Mouse (Mus musculus) testis, postnatal 10 days (tissue): ENCODE data around the gene Hist1h2bg.
"Not testable (repeated sequence)": the region's sequence is repeated elsewhere in the genome, so short reads cannot be mapped to it uniquely, and the experiment has no call there.

Experiments
- DNase-seq: peaks from one replicate; pipeline ENCODE4 v3.0.0; 2021; ENCODE audit warnings: low spot score

Hist1h2bg gene

GRCm38 (mm10) chr13:23571022-23571503 is at the start of gene Hist1h2bg, which contains the start of gene Hist1h2ae:
Hist1h2bg (plus strand) TSS chr13:23571396.
Hist1h2ae (minus strand) TSS chr13:23571220.
- peak; percentile 58 for DNase-seq

DNA sequence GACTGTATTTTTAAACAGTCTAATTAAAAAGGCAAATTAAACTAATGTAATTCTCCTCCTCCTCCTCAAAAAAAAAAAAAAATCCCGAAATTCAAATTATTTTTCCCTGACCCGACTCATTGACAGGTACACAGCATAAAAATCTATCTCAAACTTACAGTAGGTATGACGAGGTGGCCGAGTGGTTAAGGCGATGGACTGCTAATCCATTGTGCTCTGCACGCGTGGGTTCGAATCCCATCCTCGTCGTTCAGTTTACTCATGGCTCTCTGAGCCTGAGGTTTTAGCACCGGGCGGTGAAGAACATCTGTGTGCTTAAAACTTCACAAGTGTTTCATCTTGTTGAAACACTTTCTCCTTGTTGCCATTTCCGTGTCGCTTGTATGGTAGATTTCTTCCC is 49.5 kb upstream of the Hist1h2bg start:
- peak; percentile 79 for DNase-seq

GRCm38 (mm10) chr13:23523976-23524375 is 47.2 kb upstream of the Hist1h2bg start:
- DNase-seq: no peak

- peak; percentile 88 for DNase-seq
These were observed 46.5 kb upstream of the Hist1h2bg start for GRCm38 (mm10) chr13:23524654-23525053.

- no peak for DNase-seq
These were observed 45.3 kb upstream of the Hist1h2bg start for GRCm38 (mm10) chr13:23525901-23526300.

DNA sequence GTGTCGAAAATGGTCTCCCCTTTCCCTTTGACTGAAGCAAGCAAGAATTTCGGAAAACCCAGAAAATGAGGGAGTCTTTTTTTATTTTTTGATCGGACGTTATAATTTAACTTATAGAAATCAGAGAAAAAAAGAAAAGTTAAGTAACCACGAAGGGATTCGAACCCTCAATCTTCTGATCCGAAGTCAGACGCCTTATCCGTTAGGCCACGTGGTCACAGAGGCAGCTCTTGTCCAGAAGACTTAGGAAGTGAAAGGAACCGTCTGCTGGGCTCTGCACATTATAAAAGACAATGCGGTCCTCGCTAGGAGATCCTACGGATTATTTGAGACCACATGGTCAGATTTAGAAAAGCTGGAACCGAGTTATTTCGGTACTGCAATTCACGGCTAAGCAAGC is 44.9 kb upstream of the Hist1h2bg start:
- peak; percentile 92 for DNase-seq

DNA sequence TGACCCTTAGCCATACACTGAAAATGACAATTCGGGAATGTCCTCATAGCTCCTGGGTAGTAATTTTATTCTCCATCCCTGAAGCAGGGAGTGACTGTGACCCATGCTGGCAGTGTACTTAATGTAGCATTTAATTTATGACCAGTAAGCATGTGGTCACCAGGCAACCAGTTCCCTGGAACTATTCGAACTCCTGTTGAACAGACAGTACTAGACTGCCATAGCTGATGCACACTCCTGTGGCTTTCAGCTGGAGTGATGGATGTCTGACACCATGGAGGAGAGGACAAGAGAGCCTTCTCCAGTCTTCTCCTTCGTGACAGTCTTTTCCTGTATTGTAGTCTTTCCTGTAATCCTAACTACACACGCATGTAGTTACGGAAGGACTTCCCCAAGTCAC is 42.2 kb upstream of the Hist1h2bg start:
- DNase-seq: no peak

DNA sequence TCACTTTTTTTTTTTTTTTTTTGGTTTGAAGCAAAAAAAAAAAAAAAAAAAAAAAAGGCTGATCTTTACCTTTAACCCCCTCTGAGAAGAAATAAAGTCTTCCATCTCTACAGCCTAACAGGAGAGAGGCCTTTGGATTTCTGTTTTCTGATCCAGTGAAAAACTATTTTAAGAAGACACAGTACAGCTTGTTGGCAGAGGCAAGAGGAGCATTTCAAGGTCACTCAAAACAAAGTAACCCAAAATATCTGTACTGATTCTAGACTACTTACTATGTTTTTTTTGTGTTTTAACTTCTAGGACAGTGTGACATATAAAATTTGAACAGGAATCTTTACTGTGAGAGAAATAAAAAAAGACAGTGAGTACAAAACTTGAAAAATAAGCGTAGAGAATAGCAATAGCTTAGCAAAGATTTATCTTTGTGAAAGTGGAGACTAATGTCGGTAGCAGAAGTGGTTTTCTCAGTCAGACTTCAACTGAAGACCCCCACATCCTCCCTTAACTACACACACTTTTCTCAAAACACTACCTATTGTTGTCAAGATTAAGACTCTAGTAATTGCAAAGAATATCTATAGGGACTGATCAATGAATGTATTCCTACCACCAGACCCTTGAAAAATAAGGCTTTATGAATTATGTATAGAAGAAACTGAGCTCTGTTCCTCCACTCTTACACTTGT is 41.6 kb upstream of the Hist1h2bg start:
- no peak for DNase-seq

DNA sequence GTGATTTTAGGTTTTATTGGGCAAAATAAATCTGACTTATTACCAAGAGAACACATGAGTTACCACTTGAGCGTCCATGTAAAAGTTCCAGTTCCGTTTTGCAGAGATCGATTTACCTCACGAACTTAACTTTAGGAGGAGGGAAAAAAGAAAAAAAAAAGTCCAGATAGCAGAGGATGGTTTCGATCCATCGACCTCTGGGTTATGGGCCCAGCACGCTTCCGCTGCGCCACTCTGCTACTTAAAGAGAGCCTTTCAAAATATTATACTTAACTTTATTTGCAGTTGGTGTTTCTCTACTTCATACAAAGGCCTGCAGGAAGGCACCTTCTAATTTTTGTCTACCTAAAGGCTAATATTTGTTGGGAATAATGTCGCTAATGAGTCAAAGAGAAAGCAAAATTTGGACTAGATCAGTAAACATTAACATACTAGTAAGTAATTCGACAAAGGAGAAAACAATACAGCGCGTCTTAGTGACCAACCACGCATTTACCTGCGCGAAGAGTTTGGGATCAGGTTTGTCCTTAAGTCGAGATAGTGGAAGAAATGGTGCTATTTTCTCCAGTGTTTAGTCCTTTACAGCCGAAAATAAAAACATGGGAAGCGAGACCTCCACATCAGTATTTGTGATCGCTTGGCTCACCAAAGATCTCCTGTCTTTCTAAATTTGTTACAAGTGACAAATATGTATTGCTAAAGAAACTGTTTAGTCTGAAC is 40.9 kb upstream of the Hist1h2bg start:
- peak; percentile 63 for DNase-seq

DNA sequence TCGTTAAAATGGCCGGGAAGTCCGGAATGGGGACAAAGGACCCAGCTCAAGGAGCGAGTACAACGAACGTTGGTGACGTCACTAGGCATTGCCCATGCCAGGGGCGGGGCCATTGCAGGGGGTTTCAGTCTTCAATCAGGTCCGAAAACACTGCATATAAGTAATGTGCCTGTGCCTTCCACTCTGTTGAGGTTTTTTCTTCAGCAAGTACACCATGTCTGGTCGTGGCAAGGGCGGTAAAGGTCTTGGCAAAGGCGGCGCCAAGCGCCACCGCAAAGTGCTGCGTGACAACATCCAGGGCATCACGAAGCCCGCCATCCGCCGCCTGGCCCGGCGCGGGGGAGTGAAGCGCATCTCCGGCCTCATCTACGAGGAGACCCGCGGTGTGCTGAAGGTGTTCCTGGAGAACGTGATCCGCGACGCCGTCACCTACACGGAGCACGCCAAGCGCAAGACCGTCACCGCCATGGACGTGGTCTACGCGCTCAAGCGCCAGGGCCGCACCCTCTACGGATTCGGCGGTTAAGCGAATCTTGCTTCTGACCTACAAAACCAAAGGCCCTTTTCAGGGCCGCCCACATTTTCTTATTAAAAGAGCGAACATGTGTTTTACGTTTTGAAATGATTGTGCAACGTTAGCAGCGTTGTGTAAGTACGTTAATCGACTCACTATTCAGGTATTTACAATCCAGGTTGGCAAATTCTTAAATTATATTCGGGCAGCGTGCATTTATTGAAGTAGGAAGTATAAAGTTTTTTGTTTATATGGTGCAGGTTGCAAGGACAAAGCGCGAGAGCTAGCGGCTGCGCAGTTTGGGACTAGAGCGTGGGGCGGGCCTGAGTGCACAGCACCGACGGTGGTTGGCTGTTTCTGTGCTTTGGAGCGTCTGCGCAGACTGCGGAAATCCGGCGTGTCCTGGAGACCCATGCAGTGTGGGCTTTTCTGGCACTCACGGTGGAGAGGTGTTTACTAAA is 40.0 kb upstream of the Hist1h2bg start, which contains the start of gene Hist1h4h:
Hist1h4h (plus strand) TSS at position 150 of the 975 bp plus-strand sequence.
- DNase-seq: peak; percentile 95

DNA sequence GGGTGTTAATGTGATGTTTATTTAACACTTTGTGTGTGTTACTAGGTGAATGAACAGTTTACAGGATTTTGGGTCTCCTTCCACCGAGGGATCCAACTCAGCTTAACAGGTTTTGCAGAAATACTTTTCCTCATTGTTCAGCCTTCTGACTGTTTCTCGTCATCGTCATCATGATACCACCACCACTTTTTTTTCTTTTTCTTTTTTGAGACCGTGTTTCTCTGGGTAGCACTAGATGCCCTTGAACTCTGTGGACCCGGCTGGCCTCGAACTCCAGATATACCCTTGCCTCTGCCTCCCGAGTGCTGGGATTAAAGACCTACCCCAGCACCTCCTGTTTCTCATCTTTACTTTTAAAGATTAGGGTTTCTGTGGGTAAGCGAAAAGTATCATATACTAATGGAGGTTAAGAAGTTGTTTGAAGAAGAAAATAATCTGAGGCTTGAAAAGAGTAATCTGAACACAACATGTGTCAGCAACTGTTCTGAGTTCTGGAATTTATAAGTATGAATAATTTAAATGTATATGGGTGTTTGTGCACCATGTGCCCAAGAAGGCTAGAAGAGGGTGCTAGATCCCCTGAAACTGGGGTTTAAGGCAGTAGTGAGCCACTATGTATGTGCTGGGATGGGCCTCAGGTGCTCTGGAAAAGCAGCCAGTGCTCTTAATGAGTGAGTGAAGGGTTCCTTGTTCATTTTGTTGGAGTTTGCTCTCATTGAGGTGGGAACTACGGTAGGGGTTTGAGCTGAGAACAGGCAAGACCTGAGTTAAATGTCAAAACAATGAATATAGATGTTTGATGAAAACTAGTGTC is 38.7 kb upstream of the Hist1h2bg start:
- no peak for DNase-seq

DNA sequence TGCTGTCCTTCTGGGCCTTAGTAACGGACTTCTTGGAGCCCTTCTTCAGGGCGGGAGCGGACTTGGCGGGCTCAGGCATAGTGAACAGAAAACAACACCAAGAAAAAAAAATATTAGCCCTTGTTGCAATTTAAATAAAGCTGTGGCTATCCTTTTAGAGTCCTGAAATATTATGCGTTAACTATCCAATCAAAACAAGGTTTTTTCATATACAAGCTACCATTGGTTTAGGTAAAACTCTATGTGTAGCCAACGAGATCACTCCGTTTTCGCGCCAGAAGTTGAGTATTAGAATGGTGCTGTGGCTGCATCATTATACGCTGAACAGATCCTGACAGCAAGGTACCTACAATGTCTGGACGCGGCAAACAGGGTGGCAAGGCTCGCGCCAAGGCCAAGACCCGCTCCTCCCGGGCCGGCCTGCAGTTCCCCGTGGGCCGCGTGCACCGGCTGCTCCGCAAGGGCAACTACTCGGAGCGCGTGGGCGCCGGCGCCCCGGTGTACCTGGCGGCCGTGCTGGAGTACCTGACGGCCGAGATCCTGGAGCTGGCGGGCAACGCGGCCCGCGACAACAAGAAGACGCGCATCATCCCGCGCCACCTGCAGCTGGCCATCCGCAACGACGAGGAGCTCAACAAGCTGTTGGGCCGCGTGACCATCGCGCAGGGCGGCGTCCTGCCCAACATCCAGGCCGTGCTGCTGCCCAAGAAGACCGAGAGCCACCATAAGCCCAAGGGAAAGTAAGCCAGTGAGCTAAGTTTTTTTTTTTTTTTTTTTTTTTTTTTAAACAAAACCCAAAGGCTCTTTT is 37.4 kb upstream of the Hist1h2bg start, which contains the start of gene Hist1h2af:
Hist1h2af (plus strand) TSS at position 347 of the 808 bp plus-strand sequence.
- DNase-seq: not testable (repeated sequence)

DNA sequence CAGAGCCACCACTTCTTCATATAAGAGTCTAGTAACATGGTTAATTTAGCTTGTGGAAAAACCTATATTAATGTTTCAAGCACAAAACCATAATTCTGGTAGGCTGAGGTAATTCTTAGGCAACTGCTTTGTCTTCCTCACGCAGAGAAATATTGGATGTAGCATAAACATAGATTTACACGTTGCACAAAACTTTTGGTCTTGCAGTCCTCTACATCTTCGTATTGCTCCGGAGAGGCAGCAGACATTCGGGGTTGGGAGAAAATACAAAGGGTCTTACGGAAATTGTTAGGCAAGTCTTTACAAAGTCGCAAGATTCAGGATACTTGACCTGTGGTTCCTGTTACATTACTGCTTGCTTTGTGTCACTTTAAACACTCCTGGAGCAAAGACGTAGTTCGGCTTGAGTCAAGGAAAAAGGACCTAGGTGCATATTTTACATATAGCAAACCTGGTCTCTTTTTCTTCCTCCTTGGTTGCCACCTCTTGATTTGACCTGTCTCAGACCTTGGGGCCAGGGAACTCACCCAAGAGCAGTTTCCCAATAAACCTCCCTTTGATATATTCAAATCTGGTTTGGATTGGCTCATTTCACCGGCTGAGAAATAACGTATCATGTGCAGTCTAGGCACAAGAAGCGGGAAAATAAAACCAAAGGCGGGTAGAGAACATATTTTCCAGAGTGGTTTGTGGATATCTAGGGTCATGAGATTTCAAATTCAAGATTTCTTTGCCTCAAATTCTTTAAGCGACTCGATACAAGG is 36.6 kb upstream of the Hist1h2bg start:
- DNase-seq: no peak

DNA sequence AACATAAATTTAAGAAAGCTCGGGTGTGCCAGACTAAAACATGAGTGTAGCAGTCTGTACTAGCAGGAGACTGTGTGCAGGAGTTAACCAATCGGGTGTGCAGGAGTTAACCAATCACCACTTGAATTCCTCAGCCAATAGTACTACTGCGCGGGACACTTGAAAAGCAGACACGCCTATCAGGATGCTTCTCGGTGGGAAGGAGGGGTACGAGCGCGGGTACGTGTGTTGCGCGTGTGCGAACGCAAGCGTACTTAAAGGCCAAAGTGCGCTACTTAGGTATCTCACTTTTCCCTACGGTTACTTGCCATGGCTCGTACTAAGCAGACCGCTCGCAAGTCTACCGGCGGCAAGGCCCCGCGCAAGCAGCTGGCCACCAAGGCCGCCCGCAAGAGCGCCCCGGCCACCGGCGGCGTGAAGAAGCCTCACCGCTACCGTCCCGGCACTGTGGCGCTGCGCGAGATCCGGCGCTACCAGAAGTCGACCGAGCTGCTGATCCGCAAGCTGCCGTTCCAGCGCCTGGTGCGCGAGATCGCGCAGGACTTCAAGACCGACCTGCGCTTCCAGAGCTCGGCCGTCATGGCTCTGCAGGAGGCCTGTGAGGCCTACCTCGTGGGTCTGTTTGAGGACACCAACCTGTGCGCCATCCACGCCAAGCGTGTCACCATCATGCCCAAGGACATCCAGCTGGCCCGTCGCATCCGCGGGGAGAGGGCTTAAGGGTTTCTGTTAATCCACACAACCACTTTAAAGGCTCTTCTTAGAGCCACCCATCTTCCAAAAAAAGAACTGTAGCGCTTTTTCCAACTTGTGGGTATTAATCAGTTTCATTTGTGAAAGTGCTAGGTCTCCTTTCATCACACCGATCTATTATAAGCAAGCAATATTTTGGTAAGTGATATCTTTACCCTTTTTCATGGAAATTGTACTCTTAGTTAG is 35.8 kb upstream of the Hist1h2bg start, which contains the start of gene Hist1h3g:
Hist1h3g (plus strand) TSS at position 286 of the 939 bp plus-strand sequence.
- peak; percentile 89 for DNase-seq

GRCm38 (mm10) chr13:23536076-23536822 is 34.9 kb upstream of the Hist1h2bg start:
- no peak for DNase-seq

GRCm38 (mm10) chr13:23537006-23537710 is 34.0 kb upstream of the Hist1h2bg start:
- DNase-seq: no peak

DNA sequence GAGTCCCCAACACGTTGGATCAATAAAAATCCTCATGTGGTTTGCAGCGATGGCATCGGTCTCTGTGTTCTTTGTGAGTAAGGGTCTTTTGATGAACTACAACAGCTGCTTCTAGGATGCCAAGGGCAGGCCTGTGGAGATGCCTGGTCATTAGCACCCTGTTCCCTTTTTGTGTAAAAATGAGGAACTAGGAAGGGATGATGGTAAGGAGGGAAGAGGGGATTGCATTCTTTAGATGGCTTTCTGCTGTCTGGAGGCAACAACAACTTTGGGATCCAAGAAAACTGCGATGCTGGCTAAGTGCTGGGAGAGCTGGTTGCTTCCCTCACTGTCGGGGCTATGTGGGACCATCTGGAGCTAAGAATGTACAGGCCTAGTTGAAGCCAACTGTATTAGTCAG is 32.9 kb upstream of the Hist1h2bg start:
- no peak for DNase-seq
